21 mouse cellular contexts compared by ENCODE assay signal in the genomic region with DNA sequence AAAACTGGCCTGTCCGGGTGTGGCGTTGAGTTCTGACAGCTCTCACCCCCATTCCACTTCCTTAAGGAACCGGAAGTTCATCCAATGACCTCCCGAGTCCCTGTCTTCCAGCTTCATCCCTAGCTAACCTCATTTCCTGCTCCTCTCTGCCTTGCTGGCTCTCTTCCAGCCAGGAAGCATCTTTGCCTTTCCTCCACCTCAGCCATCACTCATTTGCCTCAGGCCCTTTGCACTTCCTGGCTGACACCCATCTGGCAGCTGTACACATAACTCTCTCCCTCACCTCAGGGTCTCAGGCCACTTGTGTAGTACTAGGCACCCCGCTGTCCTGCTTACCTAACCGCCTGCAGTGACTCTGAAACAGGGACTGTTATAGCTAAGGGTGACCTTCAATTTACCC. TPM values are rescaled to one million over a fixed set of nuclear protein-coding genes. Genes with fewer than 3 reads are reported as not detected.
A peak's percentile ranks its signal among the peaks of the same experiment; 100 is the strongest.
DNase-seq lines count a peak whose midpoint lies in the region; ATAC-seq and TF ChIP-seq lines count a peak whose summit lies in the region.
"Had no signal": no experiment of that assay in that cellular context is flagged by ENCODE, and none has a peak within 500 bp of the region (broad histone marks: within the 10 kb centered on the region; RNA-seq: fewer than 3 reads in every experiment).

No protein-coding gene starts in this region.

- H3K9ac ChIP-seq in kidney, embryonic 14.5 days (ENCODE audit: low read depth, low read length): no peak overlapping the region
- no peak overlapping the region for H3K9ac ChIP-seq in ES-E14 (ENCODE audit: insufficient read depth, low read depth, low read length, poor library complexity, severe bottlenecking)
- H3K9ac ChIP-seq: lung, embryonic 15.5 days; neural tube, embryonic 13.5 days had no signal

- no peaks in the 10 kb centered on the region for H3K27me3 ChIP-seq in kidney, embryonic 14.5 days (ENCODE audit: control insufficient read depth, insufficient read depth, low read length)
- H3K27me3 ChIP-seq: lung, embryonic 15.5 days; neural tube, embryonic 13.5 days had no signal

- DNase-seq in kidney, adult 11 months: peak; percentile 73
- DNase-seq in ES-E14 (ENCODE audit: low read depth, low spot score) (no peak), adipocyte (ENCODE audit: low spot score) (no peak)
- DNase-seq in adrenal gland, postnatal 36 days: peak; percentile 47 to 60
- peak; percentile 73 for DNase-seq in kidney, postnatal 14 days
- DNase-seq in layer of hippocampus, postnatal 36 days: no peak
- no peak for DNase-seq in embryo, embryonic 9.5 days (ENCODE audit: extremely low spot score)
- DNase-seq: gastrocnemius, postnatal 10 days; heart, postnatal 14 days had no signal

- 61% methylated on average over 6 of the region's 6 CpGs for WGBS in kidney, embryonic 14.5 days

- in situ Hi-C loops in ES-E14 (cut with MboI; ENCODE audit: low sequenced_read_pairs in 2 of 2, unreplicated experiment in 2 of 2): no loop called here

- H3K4me1 ChIP-seq in kidney, embryonic 14.5 days (ENCODE audit: control insufficient read depth, insufficient read depth, low read length): no peaks in the 10 kb centered on the region
- H3K4me1 ChIP-seq in ES-E14 (ENCODE audit: control insufficient read depth in 2 of 2, insufficient read depth in 2 of 2, low read length in 2 of 2, poor library complexity in 1 of 2): peaks cover 0 to 10% of the 10 kb centered on the region in 2 experiments; a peak in 1 of 4 replicates
- H3K4me1 ChIP-seq: heart, embryonic 10.5 days; lung, embryonic 15.5 days; neural tube, embryonic 13.5 days had no signal

- no peak overlapping the region for H3K27ac ChIP-seq in kidney, embryonic 14.5 days (ENCODE audit: low read depth, low read length)
- peak overlapping the region; percentile 73 for H3K27ac ChIP-seq in ES-E14 (ENCODE audit: insufficient read depth, low read depth, low read length, poor library complexity, severe bottlenecking)
- H3K27ac ChIP-seq: heart, embryonic 10.5 days; hindbrain, postnatal 0 days; lung, embryonic 15.5 days; neural tube, embryonic 13.5 days had no signal

- no peak overlapping the region for H3K4me2 ChIP-seq in kidney, embryonic 14.5 days (replicated peaks; ENCODE audit: low read depth, low read length)
- H3K4me2 ChIP-seq: liver, embryonic 11.5 days; lung, embryonic 15.5 days; neural tube, embryonic 13.5 days had no signal

- no peak for ATAC-seq in kidney, embryonic 14.5 days (ENCODE audit: low FRiP score, low TSS enrichment)
- ATAC-seq: forebrain, embryonic 16.5 days; hindbrain, postnatal 0 days had no signal

- H3K9me3 ChIP-seq in kidney, embryonic 14.5 days (ENCODE audit: control insufficient read depth, low read length): no peaks in the 10 kb centered on the region
- H3K9me3 ChIP-seq in ES-E14 (ENCODE audit: control insufficient read depth, insufficient read depth, low read depth, low read length): no peaks in the 10 kb centered on the region
- H3K9me3 ChIP-seq: heart, embryonic 10.5 days; lung, embryonic 15.5 days; neural tube, embryonic 13.5 days had no signal

- H3K36me3 ChIP-seq in kidney, embryonic 14.5 days (ENCODE audit: control insufficient read depth, insufficient read depth, low read length): no peaks in the 10 kb centered on the region
- no peaks in the 10 kb centered on the region for H3K36me3 ChIP-seq in ES-E14 (ENCODE audit: control insufficient read depth, insufficient read depth, low read length, poor library complexity, severe bottlenecking)
- H3K36me3 ChIP-seq: heart, embryonic 10.5 days; lung, embryonic 15.5 days; neural tube, embryonic 13.5 days had no signal

- no peak overlapping the region for H3K4me3 ChIP-seq in kidney, embryonic 14.5 days (ENCODE audit: low read length)
- H3K4me3 ChIP-seq in ES-E14 (ENCODE audit: insufficient read depth in 1 of 2, low read depth in 1 of 2, low read length in 2 of 2, poor library complexity in 1 of 2, severe bottlenecking in 1 of 2): no peak overlapping the region
- H3K4me3 ChIP-seq: heart, embryonic 10.5 days; lung, embryonic 15.5 days; neural tube, embryonic 13.5 days had no signal

TF ChIP-seq in ES-E14, 5 proteins besides CTCF, POLR2A, EP300 and RAD21:
- no peak for TF ChIP-seq MAFK (IDR thresholded peaks at IDR 0.05; ENCODE audit: insufficient read depth, low read depth, low read length)
- TF ChIP-seq HCFC1 (IDR thresholded peaks at IDR 0.05; ENCODE audit: borderline replicate concordance, insufficient read depth, low read length): no peak
- no peak for TF ChIP-seq ZNF384 (IDR thresholded peaks at IDR 0.05; ENCODE audit: low read depth, low read length)
- no peak for TF ChIP-seq CHD2 (IDR thresholded peaks at IDR 0.05; ENCODE audit: low read depth, low read length)
- no peak for TF ChIP-seq ZC3H11A (IDR thresholded peaks at IDR 0.05; ENCODE audit: borderline replicate concordance, low read depth, low read length)

RNA-seq across cellular contexts. Expression of gene 9130230L23Rik, which starts 9.4 kb away (rescaled TPM):
- polyA plus RNA-seq in kidney, embryonic 14.5 days (2014; fragmentation: Nextera tagmentation; extraction: Ambion mirVana): 0.38 and 0.40 TPM in 2 replicates
- total RNA-seq in ES-E14 (2012; rRNA removed): 0.36 and 0.74 TPM in 2 replicates
- 1 to 10 TPM in 1 of 2 experiments, under 1 TPM in 1; 0.53 to 1.3 TPM for total RNA-seq in adrenal gland, postnatal 36 days (2021)
- not detected for total RNA-seq in layer of hippocampus, postnatal 36 days (2021)
- total RNA-seq: heart, postnatal 14 days; hindbrain, postnatal 0 days; layer of hippocampus, adult 8-10 months; left cerebral cortex, postnatal 36 days; megakaryocyte-erythroid progenitor cell, adult 5-6 weeks had no signal
- polyA plus RNA-seq: embryonic facial prominence, embryonic 11.5 days; forebrain, embryonic 16.5 days; hindbrain, postnatal 0 days; liver, embryonic 11.5 days had no signal

RNA-seq across cellular contexts. Expression of gene Chrna9, which starts 59.9 kb away (rescaled TPM):
- polyA plus RNA-seq in kidney, embryonic 14.5 days (2014; fragmentation: Nextera tagmentation; extraction: Ambion mirVana): 0.53 and 0.71 TPM in 2 replicates
- 11.2 and 23.5 TPM in 2 replicates for total RNA-seq in ES-E14 (2012; rRNA removed)
- total RNA-seq in adrenal gland, postnatal 36 days (2021): not detected
- total RNA-seq in layer of hippocampus, postnatal 36 days (2021): not detected
- total RNA-seq: hindbrain, postnatal 0 days; layer of hippocampus, adult 8-10 months; left cerebral cortex, postnatal 36 days; megakaryocyte-erythroid progenitor cell, adult 5-6 weeks had no signal
- polyA plus RNA-seq: forebrain, embryonic 16.5 days; hindbrain, postnatal 0 days; liver, embryonic 11.5 days; neural tube, embryonic 13.5 days; stomach, embryonic 14.5 days had no signal

Comparison
In these comparisons a context has a peak if more than half of its experiments do, and no peak if none do; other contexts are left out.
1. DNase-seq: peak in kidney, adult 11 months (single experiment), adrenal gland, postnatal 36 days (2 of 2) and kidney, postnatal 14 days (single experiment); none in ES-E14 (single experiment), layer of hippocampus, postnatal 36 days (0 of 2), adipocyte (single experiment) and embryo, embryonic 9.5 days (single experiment).